Mouse (Mus musculus): ENCODE data around the gene Rbfox1. TPM values are rescaled to one million over a fixed set of nuclear protein-coding genes. Genes with fewer than 3 reads are reported as not detected.

Rbfox1 gene
- total RNA-seq, 2 experiments from 2014 or later, result 42.1 to 47.4 TPM

GRCm38 (mm10) chr16:7229232-7229631 lies 1344.1 kb downstream of the Rbfox1 start:
- peak in 1 of 2 experiments; percentile 21 for DNase-seq
- intact Hi-C loops (cut with DNase I), result no loop called here

GRCm38 (mm10) chr16:7241627-7242026 lies 1356.5 kb downstream of the Rbfox1 start:
- intact Hi-C loops (cut with DNase I), result no loop called here
- no peak for DNase-seq

- intact Hi-C loops (cut with DNase I), result no loop called here
- no peak for DNase-seq
Measured at GRCm38 (mm10) chr16:7242501-7242900, 1357.3 kb downstream of the Rbfox1 start.

DNA sequence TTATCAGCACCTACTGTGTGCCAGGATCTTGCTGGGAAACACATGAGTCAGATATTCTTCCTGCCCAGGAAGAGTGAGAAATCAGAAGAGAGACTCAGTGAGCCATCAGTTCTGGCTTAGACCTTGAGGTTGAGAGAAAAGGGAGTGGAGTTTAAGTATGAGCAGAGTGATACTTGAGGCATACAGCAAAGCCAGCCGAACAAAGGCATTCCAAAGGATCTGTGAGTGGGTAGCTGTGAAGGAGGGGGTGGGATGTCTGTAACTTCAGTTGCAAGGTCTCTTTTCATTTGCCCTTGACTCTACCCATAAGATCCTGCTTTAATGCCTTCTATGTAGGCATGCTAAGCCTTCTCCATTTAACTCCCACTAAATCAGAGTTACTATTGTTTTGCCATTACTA lies 1359.2 kb downstream of the Rbfox1 start:
- DNase-seq, result no peak
- intact Hi-C loops (cut with DNase I), result no loop called here

DNA sequence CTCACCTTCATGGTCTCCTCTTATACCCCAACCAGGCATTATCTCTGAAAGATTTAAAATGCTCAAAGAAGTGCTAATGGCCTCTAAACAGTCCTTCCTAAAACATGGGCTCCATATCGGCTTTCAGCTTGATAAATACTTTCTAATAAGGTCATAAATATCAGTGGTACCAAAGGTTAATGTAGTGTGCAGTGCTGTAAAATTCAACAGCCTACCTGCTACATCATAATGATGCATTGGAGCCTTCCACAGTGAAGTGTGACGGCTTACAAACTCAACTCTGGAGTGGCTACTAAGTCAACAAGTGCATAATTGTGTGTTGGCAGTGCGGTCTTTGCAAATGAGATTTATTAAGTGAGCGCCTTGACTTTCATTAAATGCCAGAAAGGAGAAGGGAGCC lies 1366.5 kb downstream of the Rbfox1 start:
- no peak for DNase-seq
- intact Hi-C loops (cut with DNase I), result no loop called here

DNA sequence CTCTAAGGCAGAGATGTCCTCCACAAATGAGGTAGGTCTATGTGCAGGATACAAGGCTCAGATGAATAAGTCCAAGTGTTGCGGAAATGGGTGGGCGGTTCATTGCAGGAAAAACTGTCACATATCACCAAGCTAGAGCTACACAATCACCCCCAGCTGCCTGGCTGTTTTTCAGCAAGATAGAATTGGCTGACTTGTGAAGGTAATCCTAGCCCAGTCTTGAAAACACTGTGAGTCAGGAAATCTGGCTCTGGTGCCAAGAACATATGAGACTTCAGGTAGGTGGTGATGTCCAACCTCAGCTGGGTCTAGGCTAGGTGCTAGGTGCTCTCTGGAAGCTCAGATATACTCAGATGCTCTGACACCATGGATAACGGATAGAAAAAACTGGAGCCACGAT lies 1372.2 kb downstream of the Rbfox1 start:
- no peak for DNase-seq
- intact Hi-C loops (cut with DNase I), result no loop called here

DNA sequence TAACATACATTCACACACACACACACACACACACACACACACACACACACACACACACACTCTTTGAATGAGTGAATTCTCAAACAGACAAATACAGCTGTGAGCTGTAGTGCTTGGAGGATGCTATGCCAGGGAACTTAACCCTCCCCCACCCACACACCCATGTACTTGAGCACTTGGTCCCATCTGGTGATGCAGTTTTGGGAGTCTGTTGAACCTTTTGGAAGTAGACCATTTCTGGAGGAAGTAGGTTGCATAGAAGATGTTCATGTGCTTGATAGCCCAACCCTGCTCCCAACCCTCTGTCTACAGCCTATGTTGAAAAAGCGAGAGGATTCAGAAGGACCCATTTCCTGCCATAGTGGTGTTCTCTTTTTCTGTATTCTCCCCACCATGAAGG lies 1378.1 kb downstream of the Rbfox1 start:
- intact Hi-C loops (cut with DNase I), result no loop called here
- no peak for DNase-seq

GRCm38 (mm10) chr16:7265715-7266114 lies 1380.6 kb downstream of the Rbfox1 start:
- intact Hi-C loops (cut with DNase I), result no loop called here

GRCm38 (mm10) chr16:7275501-7275900 lies 1390.3 kb downstream of the Rbfox1 start:
- no peak for DNase-seq
- intact Hi-C loops (cut with DNase I), result loop anchor here (2.0 to 5.0 kb wide), 2 partner anchors 138 to 227 kb away; no protein-coding TSS in a partner anchor

More at GRCm38 (mm10) chr16:7265715-7266114, 1380.6 kb downstream of the Rbfox1 start:
- no peak for DNase-seq

GRCm38 (mm10) chr16:7275901-7276300 lies 1390.7 kb downstream of the Rbfox1 start:
- DNase-seq, result peak in 1 of 2 experiments; percentile 6
- intact Hi-C loops (cut with DNase I), result loop anchor here (2.0 to 5.0 kb wide), 2 partner anchors 139 to 227 kb away; no protein-coding TSS in a partner anchor

- intact Hi-C loops (cut with DNase I), result loop anchor here (5.0 kb wide), 1 partner anchor 142 kb away; no protein-coding TSS in a partner anchor
- peak; percentile 9 to 30 for DNase-seq
Measured at GRCm38 (mm10) chr16:7279544-7279943, 1394.4 kb downstream of the Rbfox1 start.

DNA sequence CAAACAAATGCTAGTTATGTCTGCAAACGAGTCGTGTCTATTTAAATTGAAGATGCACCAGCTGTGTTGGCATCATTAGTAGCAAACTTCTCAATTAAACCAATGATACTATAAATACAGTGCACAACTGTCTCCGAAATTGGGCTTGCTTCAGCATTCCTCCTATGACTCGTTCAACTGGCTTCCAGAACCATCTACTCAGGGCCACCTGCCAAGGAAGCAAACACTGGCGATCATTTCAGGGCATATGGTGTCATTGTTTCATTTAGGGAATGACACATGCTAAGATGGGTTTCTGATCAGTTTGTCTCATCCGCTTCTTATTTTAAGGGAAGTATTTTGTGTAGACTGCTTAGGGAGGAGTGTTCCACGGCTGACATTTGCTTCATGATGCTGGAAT lies 1397.1 kb downstream of the Rbfox1 start:
- intact Hi-C loops (cut with DNase I), result no loop called here
- DNase-seq, result peak; percentile 29 to 51

GRCm38 (mm10) chr16:7292985-7293805 lies 1408.0 kb downstream of the Rbfox1 start:
- DNase-seq, result no peak
- intact Hi-C loops (cut with DNase I), result no loop called here

- intact Hi-C loops (cut with DNase I), result no loop called here
- no peak for DNase-seq
Measured at GRCm38 (mm10) chr16:7302416-7302815, 1417.3 kb downstream of the Rbfox1 start.

DNA sequence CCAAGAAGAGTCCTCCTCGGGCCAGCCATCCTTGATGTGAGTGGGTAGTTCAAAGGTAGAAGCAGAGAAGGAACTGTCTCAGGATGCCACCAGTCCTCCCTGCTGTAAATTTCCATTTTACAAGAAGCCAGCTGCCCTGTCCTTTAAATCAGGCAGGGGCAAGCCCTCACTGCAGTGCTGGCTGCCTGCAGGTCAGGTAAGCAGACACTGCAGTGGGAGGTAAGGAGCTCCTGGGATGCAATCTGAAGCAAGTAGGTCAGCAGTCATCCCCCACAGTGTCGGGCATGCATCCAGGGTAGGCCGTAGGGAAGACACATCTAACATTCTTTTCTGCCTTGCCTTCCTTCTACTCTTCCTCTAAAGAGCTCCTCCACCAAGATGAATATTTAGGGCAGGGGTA lies 1444.0 kb downstream of the Rbfox1 start:
- intact Hi-C loops (cut with DNase I), result no loop called here
- DNase-seq, result no peak

GRCm38 (mm10) chr16:7341186-7341585 lies 1456.0 kb downstream of the Rbfox1 start:
- no peak for DNase-seq
- intact Hi-C loops (cut with DNase I), result no loop called here

GRCm38 (mm10) chr16:7345298-7345697 lies 1460.1 kb downstream of the Rbfox1 start:
- intact Hi-C loops (cut with DNase I), result no loop called here

GRCm38 (mm10) chr16:7346001-7346625 lies 1461.0 kb downstream of the Rbfox1 start:
- no peak for DNase-seq
- intact Hi-C loops (cut with DNase I), result no loop called here

More at GRCm38 (mm10) chr16:7345298-7345697, 1460.1 kb downstream of the Rbfox1 start:
- DNase-seq, result no peak

GRCm38 (mm10) chr16:7347522-7348165 lies 1462.5 kb downstream of the Rbfox1 start:
- intact Hi-C loops (cut with DNase I), result no loop called here
- DNase-seq, result no peak

- DNase-seq, result no peak
- intact Hi-C loops (cut with DNase I), result no loop called here
Measured at GRCm38 (mm10) chr16:7352808-7353207, 1467.7 kb downstream of the Rbfox1 start.

- no peak for DNase-seq
- intact Hi-C loops (cut with DNase I), result no loop called here
Measured at GRCm38 (mm10) chr16:7354116-7354515, 1469.0 kb downstream of the Rbfox1 start.
